Mouse (Mus musculus): ENCODE data around the gene Tet3. TPM values are rescaled to one million over a fixed set of nuclear protein-coding genes. Genes with fewer than 3 reads are reported as not detected.

Tet3 gene
- total and polyA plus RNA-seq, 3 experiments: 8.7 to 26.0 (median 22.9) TPM

- no peak for DNase-seq
Observed at GRCm38 (mm10) chr6:83413686-83414085, 45.2 kb downstream of the Tet3 start.

- peak; percentile 72 for DNase-seq
Observed at GRCm38 (mm10) chr6:83412854-83413401, 46.0 kb downstream of the Tet3 start.

DNA sequence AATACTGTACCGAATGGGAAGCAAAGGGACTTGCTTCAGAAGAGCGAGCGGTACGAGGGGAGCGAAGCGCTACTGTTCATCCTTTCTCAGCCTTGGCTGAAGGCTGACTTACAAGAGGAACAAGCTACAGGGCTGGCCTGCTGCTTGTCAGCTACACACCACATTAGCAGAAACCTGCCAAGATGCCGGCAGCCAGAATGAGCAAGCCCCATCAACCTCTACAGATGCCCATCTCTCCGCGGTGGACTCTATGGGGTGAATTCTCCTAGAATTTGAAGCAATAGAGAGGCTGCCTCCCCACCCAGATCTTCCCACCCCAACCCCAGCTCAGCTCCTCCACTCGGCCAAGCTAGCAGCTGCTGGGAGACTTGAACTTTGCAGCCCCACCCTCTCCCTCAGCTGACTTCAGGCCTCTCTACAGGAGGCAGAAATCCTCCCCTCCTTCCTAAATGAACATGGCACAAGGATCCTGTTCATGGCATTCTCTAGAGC lies 46.5 kb downstream of the Tet3 start:
- no peak for DNase-seq

DNA sequence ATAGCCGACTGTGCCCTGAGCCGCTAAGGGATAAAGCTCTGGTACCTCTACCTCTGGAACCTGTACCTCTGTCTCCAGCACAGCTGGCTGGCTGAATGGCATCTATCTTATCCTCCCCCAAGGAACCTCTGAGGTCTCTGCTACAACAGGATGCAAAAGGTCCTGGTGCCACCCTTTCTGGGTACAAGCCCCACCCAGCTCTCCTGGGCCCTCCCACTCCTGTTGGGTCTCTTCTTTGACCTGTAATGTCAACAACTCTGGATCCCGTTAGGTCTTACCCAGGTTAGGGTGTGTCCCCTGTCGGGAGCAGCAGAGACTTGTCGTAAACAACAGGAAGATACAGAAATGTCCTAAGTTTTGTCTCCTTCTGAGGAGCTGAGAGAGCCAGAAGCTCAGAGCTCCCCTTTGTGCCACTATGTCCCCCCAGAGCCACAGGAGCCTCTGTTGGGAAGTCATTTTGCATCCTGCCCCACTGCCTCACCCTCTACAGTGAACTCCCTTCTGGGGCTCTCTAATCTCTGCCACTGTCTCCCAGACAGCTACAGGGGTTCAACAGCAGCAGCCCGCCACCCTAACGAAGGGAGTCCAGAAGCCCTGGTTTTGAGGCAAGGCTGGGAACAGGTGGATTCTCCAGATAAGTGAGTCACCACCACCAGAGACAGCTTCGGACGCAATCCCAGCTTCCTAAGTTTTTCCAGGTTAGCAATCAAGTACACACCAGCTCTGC lies 47.1 kb downstream of the Tet3 start:
- no peak for DNase-seq

DNA sequence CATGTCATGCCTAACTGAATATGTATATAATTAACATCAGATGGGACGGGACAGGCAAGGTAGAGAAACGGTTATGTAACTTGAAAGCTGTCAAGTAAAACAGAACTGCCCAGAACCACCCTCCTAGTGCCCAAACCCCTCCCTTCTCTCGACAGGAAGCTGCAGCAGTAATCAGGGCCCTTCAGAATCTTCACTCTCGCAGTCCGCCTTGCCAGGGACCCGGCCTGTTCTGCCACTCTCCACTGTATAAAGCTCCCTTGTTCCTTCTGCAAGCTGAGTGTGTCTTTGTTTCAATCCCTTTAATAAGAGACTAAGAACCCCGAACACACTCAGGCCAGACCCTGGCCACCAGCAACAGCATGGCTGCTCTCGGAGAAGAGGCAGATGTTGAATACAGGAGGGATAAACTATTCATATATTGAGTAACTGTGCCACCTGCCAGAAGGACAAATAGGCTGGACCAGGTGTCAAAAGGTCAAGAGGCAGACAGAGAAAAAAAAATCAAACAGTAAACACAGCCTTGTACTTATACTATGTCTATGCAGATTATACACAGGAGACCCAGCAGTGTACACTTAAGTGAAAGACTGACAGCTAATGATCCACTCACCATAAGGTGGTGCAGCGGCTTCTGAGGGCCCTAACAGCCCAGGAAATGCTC lies 48.7 kb downstream of the Tet3 start:
- DNase-seq: no peak

GRCm38 (mm10) chr6:83408510-83408909 lies 50.4 kb downstream of the Tet3 start:
- DNase-seq: no peak

DNA sequence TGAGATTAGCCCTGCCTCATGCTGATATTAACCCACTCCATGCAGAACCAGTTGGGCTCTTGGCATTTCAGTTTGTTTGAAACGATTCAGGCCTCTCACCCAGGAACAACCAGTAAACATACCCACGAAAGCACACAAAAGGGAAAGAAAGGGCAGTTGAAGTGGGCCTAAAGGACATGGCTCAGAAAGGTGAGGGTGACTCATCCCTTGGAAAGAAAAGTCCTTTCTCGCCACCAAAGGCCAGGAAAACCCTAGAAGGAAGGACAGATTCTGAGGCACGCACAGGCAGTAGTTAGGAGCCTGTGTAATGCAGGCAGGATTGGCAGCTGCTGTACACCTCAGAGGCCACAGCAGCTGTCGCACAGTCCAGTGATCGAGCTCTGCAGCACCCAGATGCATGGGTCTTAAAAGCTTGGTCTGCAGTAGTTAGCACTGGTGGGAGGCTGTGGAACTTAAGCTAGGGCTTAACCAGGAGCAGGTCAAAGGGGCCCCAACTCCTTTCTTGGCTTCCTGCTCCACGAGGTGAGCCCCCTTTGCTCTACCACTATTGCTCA lies 53.3 kb downstream of the Tet3 start:
- DNase-seq: peak; percentile 36

- DNase-seq: no peak
Observed at GRCm38 (mm10) chr6:83404571-83404970, 54.3 kb downstream of the Tet3 start.

DNA sequence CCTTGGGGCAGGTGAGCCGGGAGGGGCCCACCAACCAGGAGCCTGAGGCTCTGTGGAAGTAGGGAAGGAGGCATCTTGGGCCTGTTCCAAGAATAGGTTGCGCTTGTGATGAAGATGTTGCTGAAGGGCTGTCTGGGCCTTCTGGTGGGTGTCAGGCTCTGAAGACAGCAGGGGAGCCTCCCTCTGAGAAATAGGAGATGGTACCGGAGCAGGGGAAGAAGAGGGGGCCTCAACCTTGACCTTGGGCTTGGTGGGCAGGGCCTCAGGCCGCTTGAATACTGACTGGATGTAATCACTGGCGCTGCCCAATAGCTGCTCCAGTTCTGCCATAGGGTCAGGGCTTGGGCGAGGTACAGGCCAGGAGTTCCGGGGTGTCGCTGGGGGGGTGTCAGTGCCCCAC lies 55.4 kb downstream of the Tet3 start:
- no peak for DNase-seq

DNA sequence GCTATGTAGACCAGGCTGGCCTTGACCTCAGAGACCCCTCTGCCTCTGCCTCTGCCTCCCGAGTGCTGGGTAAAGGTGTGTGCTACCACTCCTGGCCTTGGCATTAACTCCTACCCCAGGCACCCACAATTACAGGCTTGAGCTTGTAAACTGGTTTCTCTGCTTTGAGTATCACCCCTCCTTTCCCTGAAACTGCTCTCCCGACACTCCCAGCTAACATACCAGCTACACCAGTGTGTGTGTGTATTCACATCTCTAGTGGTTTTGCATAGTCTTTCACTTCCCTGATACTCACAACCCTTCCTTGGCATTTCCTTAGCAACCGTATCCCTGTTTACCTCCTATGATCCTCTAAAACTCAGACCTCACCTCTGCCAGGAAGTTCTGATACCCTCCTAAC lies 59.1 kb downstream of the Tet3 start:
- DNase-seq: no peak

- DNase-seq: no peak
Observed at GRCm38 (mm10) chr6:83397728-83398127, 61.2 kb downstream of the Tet3 start.

- no peak for DNase-seq
Observed at GRCm38 (mm10) chr6:83396711-83397110, 62.2 kb downstream of the Tet3 start.

DNA sequence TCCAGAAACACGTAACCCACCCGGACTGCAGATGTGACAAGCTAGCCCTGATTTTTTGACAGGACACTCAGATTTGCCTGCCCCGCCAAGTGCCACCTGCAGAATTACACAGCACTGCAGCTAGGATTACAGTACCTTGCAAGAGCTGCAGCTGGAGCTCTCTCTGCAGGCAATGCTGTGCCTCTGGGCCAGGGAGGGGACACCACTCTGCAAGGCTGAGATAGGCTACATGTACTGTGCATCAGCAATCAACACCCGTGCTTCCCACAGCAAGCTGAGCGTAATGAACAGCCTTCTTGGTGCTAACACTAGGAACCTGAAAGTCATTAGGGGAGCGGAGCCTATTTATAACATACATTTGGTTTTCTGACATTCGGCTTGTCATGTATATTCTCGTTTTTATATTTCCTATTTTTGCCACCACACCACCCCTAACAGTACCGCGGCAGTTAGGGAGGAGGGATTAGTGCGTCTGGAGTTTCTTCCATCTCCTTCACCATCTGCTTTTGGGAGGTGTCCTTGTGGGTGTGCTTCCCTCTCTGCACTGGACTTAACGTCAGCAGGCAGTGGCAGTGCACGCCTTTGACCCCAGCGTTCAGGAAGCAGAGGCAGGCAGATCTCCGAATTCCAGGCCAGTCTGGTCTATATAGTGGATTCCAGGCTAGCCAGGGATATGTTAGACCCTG lies 63.2 kb downstream of the Tet3 start:
- DNase-seq: no peak

- DNase-seq: no peak
Observed at GRCm38 (mm10) chr6:83394122-83394521, 64.8 kb downstream of the Tet3 start.

DNA sequence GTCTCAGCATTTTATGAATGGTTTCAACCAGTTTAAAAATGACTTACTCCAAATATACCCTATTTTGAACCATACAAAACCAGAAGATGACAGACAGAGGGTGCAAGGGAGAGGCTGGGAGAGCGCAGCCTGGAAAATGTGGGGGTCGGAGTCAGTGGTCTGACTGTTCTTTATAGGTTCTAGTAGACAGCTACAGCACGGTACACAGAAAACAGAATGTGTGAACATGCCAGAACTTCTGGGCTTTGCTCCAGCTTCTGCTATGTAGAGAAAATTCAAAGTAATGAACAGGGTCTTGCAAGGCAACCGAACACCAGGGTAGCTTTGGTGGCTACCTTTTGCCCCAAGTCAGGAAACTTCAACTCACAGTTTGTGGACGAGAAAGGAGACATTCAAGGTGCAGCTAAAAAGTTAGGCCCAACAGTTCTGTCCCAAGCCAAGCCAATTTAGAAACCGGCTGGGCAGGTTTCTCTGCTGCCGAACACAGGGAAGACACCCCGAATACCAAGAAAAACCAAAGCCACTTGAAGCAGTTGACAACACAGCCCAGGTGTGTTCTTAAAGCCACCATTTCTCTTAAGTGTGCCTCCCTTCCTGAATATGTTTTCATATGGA lies 66.6 kb downstream of the Tet3 start:
- DNase-seq: no peak

- no peak for DNase-seq
Observed at GRCm38 (mm10) chr6:83385569-83386090, 73.3 kb downstream of the Tet3 start.

GRCm38 (mm10) chr6:83381510-83382491 lies 77.1 kb downstream of the Tet3 start:
- DNase-seq: no peak

GRCm38 (mm10) chr6:83373704-83374300 lies 85.1 kb downstream of the Tet3 start:
- no peak for DNase-seq

DNA sequence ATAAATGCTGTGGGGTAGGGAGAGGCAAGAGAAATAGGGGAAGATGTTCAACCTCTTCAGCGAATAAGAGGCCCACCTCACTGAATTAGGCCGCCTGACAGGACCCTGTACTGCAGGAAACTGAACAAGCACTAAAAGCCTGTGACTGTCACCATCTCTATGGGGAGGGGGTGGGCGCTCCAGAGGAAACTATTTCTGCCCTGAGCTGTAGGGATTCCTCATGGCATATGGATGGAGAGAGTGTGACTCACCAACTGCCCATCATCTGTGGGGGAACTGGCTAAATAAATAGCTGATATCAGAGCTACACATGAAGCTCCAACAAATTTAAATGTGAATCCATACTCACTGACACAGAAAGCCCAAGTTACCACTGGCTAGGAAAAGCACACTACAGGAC lies 87.5 kb downstream of the Tet3 start:
- no peak for DNase-seq

Measured in adrenal gland, adult 2 months (tissue).